Mouse (Mus musculus) embryo, embryonic 10.5 days (tissue): ENCODE results near the gene Pdpk1.

Source experiments
- DNase-seq: peaks from one replicate; pipeline ENCODE4 v3.0.0-alpha.2; 2015; ENCODE audit warnings: low spot score

Gene Pdpk1

GRCm38 (mm10) chr17:24036954-24037353 is 113.8 kb downstream of the Pdpk1 start:
- no peak for DNase-seq

GRCm38 (mm10) chr17:24035087-24035486 is 115.6 kb downstream of the Pdpk1 start:
- no peak for DNase-seq

- no peak for DNase-seq
Measured at GRCm38 (mm10) chr17:24030551-24030950, 120.2 kb downstream of the Pdpk1 start.

- DNase-seq, result no peak
Measured at GRCm38 (mm10) chr17:24029477-24029876, 121.2 kb downstream of the Pdpk1 start.
